7 mouse cellular contexts compared by ENCODE assay signal in genomic region chr2:148680775-148681291, GRCm38 (mm10). TPM values are rescaled to one million over a fixed set of nuclear protein-coding genes. Genes with fewer than 3 reads are reported as not detected.
DNase-seq lines count a peak whose midpoint lies in the region; ATAC-seq lines count a peak whose summit lies in the region.

TSS of gene Gzf1 (plus strand) at chr2:148681023.

- H3K9ac ChIP-seq in embryonic facial prominence, embryonic 11.5 days (replicated peaks; ENCODE audit: low read length) = peak within 1 kb of the TSS; percentile 75
- peak within 1 kb of the TSS; percentile 88 for H3K9ac ChIP-seq in midbrain, embryonic 13.5 days (replicated peaks)

- H3K27ac ChIP-seq in embryonic facial prominence, embryonic 11.5 days (replicated peaks; ENCODE audit: low read depth, low read length) = peak within 1 kb of the TSS; percentile 28
- H3K27ac ChIP-seq in limb, embryonic 10.5 days = peak within 1 kb of the TSS; percentile 92
- peak within 1 kb of the TSS; percentile 86 for H3K27ac ChIP-seq in midbrain, embryonic 13.5 days

- H3K27me3 ChIP-seq in embryonic facial prominence, embryonic 11.5 days (ENCODE audit: control insufficient read depth, insufficient read depth, low read length) = no peaks in the 10 kb centered on the region
- no peaks in the 10 kb centered on the region for H3K27me3 ChIP-seq in limb, embryonic 10.5 days (ENCODE audit: low read depth, poor library complexity, severe bottlenecking)
- H3K27me3 ChIP-seq in midbrain, embryonic 13.5 days = no peaks in the 10 kb centered on the region

- peak within 1 kb of the TSS; percentile 77 for H3K4me3 ChIP-seq in embryonic facial prominence, embryonic 11.5 days (ENCODE audit: low read depth, low read length)
- H3K4me3 ChIP-seq in limb, embryonic 10.5 days = peak within 1 kb of the TSS; percentile 81
- peak within 1 kb of the TSS; percentile 81 for H3K4me3 ChIP-seq in midbrain, embryonic 13.5 days (replicated peaks)

- under 1% methylated on average over 39 of the region's 39 CpGs for WGBS in embryonic facial prominence, embryonic 11.5 days
- under 1% methylated on average over 39 of the region's 39 CpGs for WGBS in limb, embryonic 10.5 days
- WGBS in midbrain, embryonic 13.5 days = under 1% methylated on average over 38 of the region's 39 CpGs

- H3K4me2 ChIP-seq in embryonic facial prominence, embryonic 11.5 days (ENCODE audit: low read depth, low read length) = peak within 1 kb of the TSS; percentile 73
- peak within 1 kb of the TSS; percentile 81 for H3K4me2 ChIP-seq in midbrain, embryonic 13.5 days (replicated peaks)

- DNase-seq in adrenal gland, postnatal 14 days = peak; percentile 100
- DNase-seq in embryonic facial prominence, embryonic 11.5 days (ENCODE audit: low spot score) = peak; percentile 100
- DNase-seq in kidney, adult 11 months = peak; percentile 100
- peak; percentile 99 for DNase-seq in limb, embryonic 10.5 days (ENCODE audit: low spot score)
- peak; percentile 96 for DNase-seq in spleen, adult 12 weeks (ENCODE audit: low spot score)

- no peaks in the 10 kb centered on the region for H3K9me3 ChIP-seq in embryonic facial prominence, embryonic 11.5 days (replicated peaks; ENCODE audit: control insufficient read depth, low read length)
- H3K9me3 ChIP-seq in limb, embryonic 10.5 days (replicated peaks) = no peaks in the 10 kb centered on the region
- no peaks in the 10 kb centered on the region for H3K9me3 ChIP-seq in midbrain, embryonic 13.5 days

- ATAC-seq in embryonic facial prominence, embryonic 11.5 days (replicated peaks; ENCODE audit: insufficient number of reproducible peaks, low FRiP score, low TSS enrichment, low read depth) = peak; percentile 95
- peak; percentile 76 for ATAC-seq in granulocyte monocyte progenitor cell, adult 5-6 weeks (replicated peaks; ENCODE audit: poor library complexity, severe bottlenecking)
- peak; percentile 96 for ATAC-seq in midbrain, embryonic 13.5 days

- H3K36me3 ChIP-seq in embryonic facial prominence, embryonic 11.5 days (replicated peaks; ENCODE audit: control insufficient read depth, insufficient read depth, low read depth, low read length) = peaks cover 6% of the 10 kb centered on the region; the same call in 1 of the 2 replicates
- peaks cover 40% of the 10 kb centered on the region for H3K36me3 ChIP-seq in limb, embryonic 10.5 days
- H3K36me3 ChIP-seq in midbrain, embryonic 13.5 days = peaks cover 37% of the 10 kb centered on the region

- H3K4me1 ChIP-seq in embryonic facial prominence, embryonic 11.5 days (ENCODE audit: control insufficient read depth, insufficient read depth, low read length) = no peaks in the 10 kb centered on the region; the same call in 1 of the 2 replicates
- H3K4me1 ChIP-seq in limb, embryonic 10.5 days = peaks cover 48% of the 10 kb centered on the region
- H3K4me1 ChIP-seq in midbrain, embryonic 13.5 days (replicated peaks) = peaks cover 54% of the 10 kb centered on the region

RNA-seq across cellular contexts. Expression of gene Gzf1, which starts in this region (rescaled TPM):
- 28.3 and 29.4 TPM in 2 replicates for total RNA-seq in adrenal gland, postnatal 14 days (2021)
- 27.3 and 30.8 TPM in 2 replicates for polyA plus RNA-seq in embryonic facial prominence, embryonic 11.5 days (2014; fragmentation: Nextera tagmentation; extraction: Ambion mirVana)
- 11.2 and 15.5 TPM in 2 replicates for total RNA-seq in granulocyte monocyte progenitor cell, adult 5-6 weeks (2014; fragmentation: Nextera tagmentation)
- 18.9 and 19.9 TPM in 2 replicates for total RNA-seq in granulocyte monocyte progenitor cell, adult 5-6 weeks (2017)
- 24.3 and 27.7 TPM in 2 replicates for polyA plus RNA-seq in limb, embryonic 10.5 days (2016; fragmentation: Nextera tagmentation; extraction: Ambion mirVana)
- polyA plus RNA-seq in midbrain, embryonic 13.5 days (2015; fragmentation: Nextera tagmentation; extraction: Ambion mirVana) = 17.6 and 17.8 TPM in 2 replicates

Comparison
In these comparisons a context has a peak if more than half of its experiments do, and no peak if none do; other contexts are left out.
1. Peak in every context shown above with its lines: DNase-seq, ATAC-seq, H3K4me3 ChIP-seq and H3K27ac ChIP-seq.
2. H3K27ac ChIP-seq: peak in every context shown above with its lines; median percentile 92 in limb, embryonic 10.5 days; 86 in midbrain, embryonic 13.5 days; 28 in embryonic facial prominence, embryonic 11.5 days.